Mouse (Mus musculus): ENCODE data around the gene Plekhs1. TPM values are rescaled to one million over a fixed set of nuclear protein-coding genes. Genes with fewer than 3 reads are reported as not detected.
"Not testable (repeated sequence)": the region's sequence is repeated elsewhere in the genome, so short reads cannot be mapped to it uniquely, and the experiment has no call there.

The Plekhs1 gene
- polyA plus RNA-seq, 1 experiment from 2014 or later = 0.29 TPM

- not testable (repeated sequence) for ATAC-seq (ENCODE audit: low read depth); H3K27ac ChIP-seq (ENCODE audit: low read depth, low read length); H3K4me1 ChIP-seq (ENCODE audit: control insufficient read depth, insufficient read depth, low read length); H3K27me3 ChIP-seq (ENCODE audit: control insufficient read depth, insufficient read depth, low read length); H3K9me3 ChIP-seq (ENCODE audit: control insufficient read depth, low read length); H3K4me3 ChIP-seq (ENCODE audit: low read depth, low read length); H3K9ac ChIP-seq (replicated peaks; ENCODE audit: low read depth, low read length); H3K4me2 ChIP-seq (ENCODE audit: low read depth, low read length); H3K36me3 ChIP-seq (ENCODE audit: control insufficient read depth, insufficient read depth, low read length)
- WGBS = no CpG with 5 or more reads among the region's 7 CpGs
Observed at GRCm38 (mm10) chr19:56519408-56519807, 58.0 kb downstream of the Plekhs1 start.

GRCm38 (mm10) chr19:56530529-56530928 is 69.1 kb downstream of the Plekhs1 start:
- H3K4me1 ChIP-seq (ENCODE audit: control insufficient read depth, insufficient read depth, low read length); H3K9ac ChIP-seq (replicated peaks; ENCODE audit: low read depth, low read length); H3K27me3 ChIP-seq (ENCODE audit: control insufficient read depth, insufficient read depth, low read length); H3K4me2 ChIP-seq (ENCODE audit: low read depth, low read length); ATAC-seq (ENCODE audit: low read depth); H3K9me3 ChIP-seq (ENCODE audit: control insufficient read depth, low read length); H3K36me3 ChIP-seq (ENCODE audit: control insufficient read depth, insufficient read depth, low read length); H3K27ac ChIP-seq (ENCODE audit: low read depth, low read length); H3K4me3 ChIP-seq (ENCODE audit: low read depth, low read length): not testable (repeated sequence)
- no CpG with 5 or more reads among the region's 11 CpGs for WGBS

GRCm38 (mm10) chr19:56531251-56531650 is 69.8 kb downstream of the Plekhs1 start:
- Histone ChIP-seq H3K4me3 (ENCODE audit: low read depth, low read length) (no peak overlapping the region), H3K27me3 (ENCODE audit: control insufficient read depth, insufficient read depth, low read length) (no peaks in the 10 kb centered on the region), H3K4me1 (ENCODE audit: control insufficient read depth, insufficient read depth, low read length) (no peaks in the 10 kb centered on the region), H3K36me3 (ENCODE audit: control insufficient read depth, insufficient read depth, low read length) (no peaks in the 10 kb centered on the region), H3K9me3 (ENCODE audit: control insufficient read depth, low read length) (no peaks in the 10 kb centered on the region), H3K4me2 (ENCODE audit: low read depth, low read length) (no peak overlapping the region), H3K9ac (replicated peaks; ENCODE audit: low read depth, low read length) (no peak overlapping the region), H3K27ac (ENCODE audit: low read depth, low read length) (no peak overlapping the region)
- 95% methylated on average over 12 of the region's 12 CpGs for WGBS
- no peak for ATAC-seq (ENCODE audit: low read depth)

- no peak overlapping the region for H3K9ac ChIP-seq (replicated peaks; ENCODE audit: low read depth, low read length)
- H3K9me3 ChIP-seq (ENCODE audit: control insufficient read depth, low read length) = no peaks in the 10 kb centered on the region
- no peak overlapping the region for H3K4me3 ChIP-seq (ENCODE audit: low read depth, low read length)
- H3K27me3 ChIP-seq (ENCODE audit: control insufficient read depth, insufficient read depth, low read length) = no peaks in the 10 kb centered on the region
- WGBS = 92% methylated on average over 14 of the region's 14 CpGs
- no peak overlapping the region for H3K4me2 ChIP-seq (ENCODE audit: low read depth, low read length)
- no peak for ATAC-seq (ENCODE audit: low read depth)
- no peaks in the 10 kb centered on the region for H3K4me1 ChIP-seq (ENCODE audit: control insufficient read depth, insufficient read depth, low read length)
- H3K36me3 ChIP-seq (ENCODE audit: control insufficient read depth, insufficient read depth, low read length) = no peaks in the 10 kb centered on the region
- H3K27ac ChIP-seq (ENCODE audit: low read depth, low read length) = no peak overlapping the region
Observed at GRCm38 (mm10) chr19:56533291-56534071, 72.0 kb downstream of the Plekhs1 start.

- no peaks in the 10 kb centered on the region for H3K27me3 ChIP-seq (ENCODE audit: control insufficient read depth, insufficient read depth, low read length)
- H3K4me2 ChIP-seq (ENCODE audit: low read depth, low read length) = no peak overlapping the region
- H3K27ac ChIP-seq (ENCODE audit: low read depth, low read length) = no peak overlapping the region
- ATAC-seq (ENCODE audit: low read depth) = no peak
- no peaks in the 10 kb centered on the region for H3K4me1 ChIP-seq (ENCODE audit: control insufficient read depth, insufficient read depth, low read length)
- H3K4me3 ChIP-seq (ENCODE audit: low read depth, low read length) = no peak overlapping the region
- no peak overlapping the region for H3K9ac ChIP-seq (replicated peaks; ENCODE audit: low read depth, low read length)
- H3K9me3 ChIP-seq (ENCODE audit: control insufficient read depth, low read length) = no peaks in the 10 kb centered on the region
- H3K36me3 ChIP-seq (ENCODE audit: control insufficient read depth, insufficient read depth, low read length) = no peaks in the 10 kb centered on the region
- WGBS = 89% methylated on average over 3 of the region's 3 CpGs
Observed at GRCm38 (mm10) chr19:56534337-56534736, 72.9 kb downstream of the Plekhs1 start.

GRCm38 (mm10) chr19:56535064-56535463 is 73.6 kb downstream of the Plekhs1 start:
- no peak overlapping the region for H3K4me3 ChIP-seq (ENCODE audit: low read depth, low read length)
- H3K27me3 ChIP-seq (ENCODE audit: control insufficient read depth, insufficient read depth, low read length) = no peaks in the 10 kb centered on the region
- ATAC-seq (ENCODE audit: low read depth) = no peak
- 67% methylated on average over 9 of the region's 9 CpGs for WGBS
- H3K36me3 ChIP-seq (ENCODE audit: control insufficient read depth, insufficient read depth, low read length) = no peaks in the 10 kb centered on the region
- no peak overlapping the region for H3K4me2 ChIP-seq (ENCODE audit: low read depth, low read length)
- H3K27ac ChIP-seq (ENCODE audit: low read depth, low read length) = no peak overlapping the region
- H3K4me1 ChIP-seq (ENCODE audit: control insufficient read depth, insufficient read depth, low read length) = no peaks in the 10 kb centered on the region
- no peaks in the 10 kb centered on the region for H3K9me3 ChIP-seq (ENCODE audit: control insufficient read depth, low read length)
- no peak overlapping the region for H3K9ac ChIP-seq (replicated peaks; ENCODE audit: low read depth, low read length)

- no peaks in the 10 kb centered on the region for H3K27me3 ChIP-seq (ENCODE audit: control insufficient read depth, insufficient read depth, low read length)
- 91% methylated on average over 9 of the region's 9 CpGs for WGBS
- no peaks in the 10 kb centered on the region for H3K36me3 ChIP-seq (ENCODE audit: control insufficient read depth, insufficient read depth, low read length)
- H3K9ac ChIP-seq (replicated peaks; ENCODE audit: low read depth, low read length) = no peak overlapping the region
- no peaks in the 10 kb centered on the region for H3K9me3 ChIP-seq (ENCODE audit: control insufficient read depth, low read length)
- H3K27ac ChIP-seq (ENCODE audit: low read depth, low read length) = no peak overlapping the region
- ATAC-seq (ENCODE audit: low read depth) = no peak
- H3K4me3 ChIP-seq (ENCODE audit: low read depth, low read length) = no peak overlapping the region
- no peaks in the 10 kb centered on the region for H3K4me1 ChIP-seq (ENCODE audit: control insufficient read depth, insufficient read depth, low read length)
- H3K4me2 ChIP-seq (ENCODE audit: low read depth, low read length) = no peak overlapping the region
Observed at GRCm38 (mm10) chr19:56535765-56536164, 74.3 kb downstream of the Plekhs1 start.

Other genes with a start within 250 kb of the Plekhs1 start
- 0.13 and 0.29 TPM in 2 replicates for gene Habp2, start 174.5 kb upstream of the Plekhs1 start, polyA plus RNA-seq (2014; fragmentation: Nextera tagmentation; extraction: Ambion mirVana)
- 0.15 and 0.28 TPM in 2 replicates for gene Nrap, start 71.6 kb upstream of the Plekhs1 start, polyA plus RNA-seq (2014; fragmentation: Nextera tagmentation; extraction: Ambion mirVana)
- 17.6 and 18.0 TPM in 2 replicates for gene Casp7, start 64.5 kb upstream of the Plekhs1 start, polyA plus RNA-seq (2014; fragmentation: Nextera tagmentation; extraction: Ambion mirVana)
- gene Dclre1a, start 86.6 kb downstream of the Plekhs1 start, polyA plus RNA-seq (2014; fragmentation: Nextera tagmentation; extraction: Ambion mirVana) = 11.4 TPM in 2 replicates
- 9.4 and 9.5 TPM in 2 replicates for gene Nhlrc2, start 86.6 kb downstream of the Plekhs1 start, polyA plus RNA-seq (2014; fragmentation: Nextera tagmentation; extraction: Ambion mirVana)